Mouse (Mus musculus) megakaryocyte, adult 5-6 weeks (primary cell): Measurements from ENCODE around the gene Rnf103. TPM values are rescaled to one million over a fixed set of nuclear protein-coding genes. Genes with fewer than 3 reads are reported as not detected.
A peak's percentile ranks its signal among the peaks of the same experiment; 100 is the strongest.

Experiments used
- ATAC-seq: 2 replicates; pipeline ENCODE4 v1.8.0; 2016; ENCODE audit warnings: mild to moderate bottlenecking, inconsistent platforms; ENCODE audit not compliant: poor library complexity, severe bottlenecking
- total RNA-seq, 2 experiments: library from RNA; stranded (forward) in 1 of 2; stranded (reverse) in 1 of 2; fragments of 153-499, 151-499 nt in 1 of 2; fragments of 221-1000, 200-1000 nt in 1 of 2; gene quantifications; 2 replicates each; pipeline versions ENCODE4 v1.2.3 to v1.2.4; 2015 to 2017

The Rnf103 gene
- total RNA-seq, 2 experiments from 2014 or later = 14.6 to 16.4 TPM

GRCm38 (mm10) chr6:71487966-71488365 is 5.7 kb upstream of the Rnf103 start:
- no peak for ATAC-seq

DNA sequence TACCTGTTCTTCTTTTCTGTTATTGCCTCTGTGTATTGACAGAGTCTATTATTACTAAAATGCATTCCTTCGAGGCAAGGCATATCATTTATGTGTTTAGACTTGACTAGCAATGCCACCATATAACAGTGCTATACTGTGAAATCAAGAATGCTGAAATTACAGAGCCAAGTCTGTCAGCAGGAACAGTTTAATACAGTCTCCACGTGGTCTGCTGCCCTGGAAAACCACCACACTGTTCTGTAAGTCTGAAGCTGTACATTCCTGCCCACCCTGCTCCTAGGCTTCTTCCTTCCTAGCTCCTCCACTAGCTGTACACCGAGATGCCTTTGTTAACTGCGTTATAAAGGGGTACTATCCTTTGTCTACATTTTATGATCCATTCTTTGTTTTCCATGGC is 1.6 kb upstream of the Rnf103 start:
- no peak for ATAC-seq

DNA sequence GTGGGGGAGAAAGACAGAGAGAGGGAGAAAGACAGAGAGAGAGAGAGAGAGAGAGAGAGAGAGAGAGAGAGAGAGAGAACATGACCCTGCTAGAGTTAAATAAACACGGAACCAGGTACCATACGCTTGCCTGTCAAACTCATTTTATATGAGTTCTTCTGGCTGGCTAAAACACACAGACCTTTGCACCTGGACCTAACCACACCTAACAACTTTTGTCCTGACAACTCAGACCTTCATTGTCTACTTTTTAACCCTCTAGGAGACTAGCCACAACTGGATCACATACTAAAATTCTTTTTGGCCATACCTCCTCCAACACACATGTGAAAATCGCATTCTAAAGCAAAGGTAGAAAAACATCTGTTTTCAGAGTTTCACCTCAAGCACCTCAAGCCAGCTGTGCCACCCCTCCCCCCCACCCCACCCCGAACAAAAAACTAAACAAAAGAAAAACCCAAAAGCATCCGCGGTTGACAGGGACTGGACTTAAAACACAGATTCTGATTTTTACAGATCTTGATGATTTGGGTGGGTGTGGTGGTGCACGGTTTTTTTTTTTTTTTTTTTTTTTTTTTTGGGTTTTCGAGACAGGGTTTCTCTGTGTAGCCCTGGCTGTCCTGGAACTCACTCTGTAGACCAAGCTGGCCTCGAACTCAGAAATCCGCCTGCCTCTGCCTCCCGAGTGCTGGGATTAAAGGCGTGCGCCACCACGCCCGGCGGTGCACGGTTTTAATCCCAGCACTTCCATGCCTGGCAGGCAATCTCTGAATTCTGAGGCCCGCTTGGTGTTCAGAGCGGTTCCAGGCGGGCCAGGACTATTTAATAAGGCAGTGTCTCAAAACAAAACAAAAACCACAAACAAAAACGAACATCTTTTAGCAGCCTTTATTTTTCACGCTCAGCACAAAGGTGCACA is 679 bp upstream of the Rnf103 start:
- peak; percentile 18; the same call in 1 of the 2 replicates for ATAC-seq

- ATAC-seq = peak; percentile 57
Observed at GRCm38 (mm10) chr6:71494341-71495020, 787 bp downstream of the Rnf103 start.

- ATAC-seq = no peak
Observed at GRCm38 (mm10) chr6:71500575-71500974, 6.9 kb downstream of the Rnf103 start.

- no peak for ATAC-seq
Observed at GRCm38 (mm10) chr6:71503001-71503400, 9.3 kb downstream of the Rnf103 start.

DNA sequence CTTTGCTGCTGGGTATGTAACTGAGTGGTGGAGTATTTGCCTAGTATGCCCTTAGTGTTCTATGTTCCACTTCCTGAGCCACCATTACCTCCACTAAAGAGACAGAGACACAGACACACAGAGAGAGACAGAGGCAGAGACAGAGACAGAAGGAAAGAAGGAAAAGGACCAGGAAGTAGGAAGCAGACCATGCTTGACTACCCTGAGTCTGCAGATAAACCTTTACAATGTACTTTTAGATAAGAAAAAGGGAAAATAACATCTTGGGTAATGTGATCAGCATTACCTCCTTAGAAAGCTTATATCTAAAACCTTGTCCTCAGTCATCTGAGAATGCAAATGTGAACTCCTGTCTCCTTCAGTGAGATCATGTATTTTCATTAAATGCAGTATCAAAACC is 10.0 kb downstream of the Rnf103 start:
- ATAC-seq = no peak

- no peak for ATAC-seq
Observed at GRCm38 (mm10) chr6:71504091-71504490, 10.4 kb downstream of the Rnf103 start.

GRCm38 (mm10) chr6:71505671-71506070 is 12.0 kb downstream of the Rnf103 start:
- ATAC-seq = no peak

DNA sequence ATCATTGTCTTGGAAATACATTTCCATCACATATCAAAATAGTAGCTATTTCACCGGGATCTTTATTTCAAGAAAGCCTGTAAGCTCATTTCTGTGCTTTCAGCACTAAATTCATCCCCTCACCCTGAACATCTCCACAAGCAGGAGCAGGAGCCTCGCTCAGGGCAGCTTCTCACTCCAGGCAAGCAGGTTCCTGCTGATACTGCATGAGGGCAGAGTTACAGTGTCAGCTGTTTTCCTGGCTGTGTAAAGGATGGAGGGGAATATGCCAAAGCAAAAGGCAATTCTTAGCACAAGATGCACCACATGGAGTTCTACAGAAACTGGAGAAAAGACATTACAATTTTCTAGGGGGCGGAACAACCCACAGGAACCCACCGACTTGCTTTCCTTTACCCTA is 25.8 kb downstream of the Rnf103 start:
- no peak for ATAC-seq

GRCm38 (mm10) chr6:71525556-71525955 is 31.9 kb downstream of the Rnf103 start:
- ATAC-seq = no peak

- ATAC-seq = no peak
Observed at GRCm38 (mm10) chr6:71527056-71527455, 33.4 kb downstream of the Rnf103 start.

- ATAC-seq = no peak
Observed at GRCm38 (mm10) chr6:71527826-71528225, 34.1 kb downstream of the Rnf103 start.

- no peak for ATAC-seq
Observed at GRCm38 (mm10) chr6:71530176-71530575, 36.5 kb downstream of the Rnf103 start.

DNA sequence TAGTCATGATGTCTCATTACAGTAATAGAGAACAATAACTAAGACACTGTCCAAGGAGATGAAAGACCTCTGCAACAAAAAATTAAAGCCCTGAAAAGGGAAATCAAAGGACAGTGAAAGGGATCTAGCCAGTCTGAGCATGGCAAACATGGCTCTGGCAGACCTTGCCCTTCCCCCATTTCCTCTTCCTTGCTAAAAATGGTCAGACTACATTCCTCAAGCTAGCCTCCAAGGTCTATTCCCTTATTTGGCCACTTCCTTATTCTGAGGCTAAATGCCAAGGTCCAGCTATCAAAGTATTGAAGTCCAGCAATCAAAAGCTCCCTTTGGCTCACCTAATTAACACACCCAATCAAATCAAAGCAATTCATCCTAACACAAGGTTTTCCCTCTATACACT is 43.6 kb downstream of the Rnf103 start:
- no peak for ATAC-seq

GRCm38 (mm10) chr6:71543686-71544499 is 50.2 kb downstream of the Rnf103 start, which contains the start of gene Chmp3:
TSS of gene Chmp3 (plus strand) at chr6:71543797.
- peak; percentile 93 for ATAC-seq

- ATAC-seq = no peak
Observed at GRCm38 (mm10) chr6:71555507-71555951, 61.8 kb downstream of the Rnf103 start.

- no peak for ATAC-seq
Observed at GRCm38 (mm10) chr6:71556826-71557225, 63.1 kb downstream of the Rnf103 start.
